Mouse (Mus musculus): ENCODE data around the gene Tctex1d2.

- TF ChIP-seq CTCF (conservative IDR thresholded peaks at IDR 0.05; ENCODE audit: insufficient read depth, insufficient read length, low read depth, low read length) (no peak), POLR2A (IDR thresholded peaks at IDR 0.05; ENCODE audit: low read depth, low read length) (no peak)
Measured at GRCm38 (mm10) chr16:32396541-32396835, 23.0 kb upstream of the Tctex1d2 start.

Measured in kidney, adult 2 months (tissue).